Mouse (Mus musculus) lung, postnatal 0 days (tissue): ENCODE data around the gene Zkscan5. TPM values are rescaled to one million over a fixed set of nuclear protein-coding genes. Genes with fewer than 3 reads are reported as not detected.

Source experiments
- ATAC-seq: fragments of 200-750 bp; cut with Nextera tagmentation; 2 replicates; pipeline ENCODE4 v1.8.0; 2017; ENCODE audit warnings: moderate library complexity
- DNase-seq: peaks from one replicate; pipeline ENCODE4 v3.0.0-alpha.2; 2016; ENCODE audit warnings: low spot score
- H3K27ac ChIP-seq: fragments of 300-500 bp; sonication (generic); 2 replicates; pipeline ENCODE4 v1.5.1; 2014; ENCODE audit warnings: antibody characterized with exemption, mild to moderate bottlenecking, low read length, mixed read lengths
- H3K27me3 ChIP-seq: fragments of 300-500 bp; sonication (generic); replicated peaks from 2 replicates; pipeline ENCODE4 v1.6.1; 2014; ENCODE audit warnings: low read length, mixed read lengths; ENCODE audit not compliant: insufficient read depth
- H3K36me3 ChIP-seq: fragments of 300-500 bp; sonication (generic); 2 replicates; pipeline ENCODE4 v1.6.1; 2014; ENCODE audit warnings: low read length, mixed read lengths; ENCODE audit not compliant: insufficient read depth
- H3K4me1 ChIP-seq: fragments of 300-500 bp; sonication (generic); 2 replicates; pipeline ENCODE4 v1.6.1; 2014; ENCODE audit warnings: antibody characterized with exemption, low read depth, low read length, mixed read lengths; ENCODE audit not compliant: insufficient read depth
- H3K4me2 ChIP-seq: fragments of 300-500 bp; sonication (generic); replicated peaks from 2 replicates; pipeline ENCODE4 v1.6.1; 2014; ENCODE audit warnings: low read depth, mild to moderate bottlenecking, low read length, moderate library complexity, mixed read lengths
- H3K4me3 ChIP-seq: fragments of 300-500 bp; sonication (generic); 2 replicates; pipeline ENCODE4 v1.5.1; 2014; ENCODE audit warnings: low read depth, low read length
- H3K9ac ChIP-seq: fragments of 300-500 bp; sonication (generic); replicated peaks from 2 replicates; pipeline ENCODE4 v1.6.1; 2014; ENCODE audit warnings: low read depth, mild to moderate bottlenecking
- H3K9me3 ChIP-seq: fragments of 300-500 bp; sonication (generic); 2 replicates; pipeline ENCODE4 v1.6.1; 2016; ENCODE audit warnings: low read length, mixed read lengths
- CTCF ChIP-seq: IDR thresholded peaks from 2 replicates; pipeline ENCODE4 v1.5.1; 2016; ENCODE audit warnings: antibody characterized with exemption, mild to moderate bottlenecking
- EP300 ChIP-seq: IDR thresholded peaks from 2 replicates; pipeline ENCODE4 v1.6.1; 2016; ENCODE audit warnings: antibody characterized with exemption, mild to moderate bottlenecking, control low read depth
- WGBS: fragments of 180-500 bp; shearing (Covaris S2); extraction: QIAGEN DNeasy Blood & Tissue Kit; methylation state at CpG from one replicate; pipeline ENCODE4 v1.1.7; 2014; 5-methylcytosine and 5-hydroxymethylcytosine counted together
- polyA plus RNA-seq: library from polyadenylated mRNA; unstranded; fragments of >200 nt; fragmentation: Nextera tagmentation; extraction: Ambion mirVana; gene quantifications from 2 replicates; pipeline ENCODE4 v1.2.1, GENCODE M21; 2015

Gene Zkscan5
- polyA plus RNA-seq, 1 experiment from 2014 or later, result 7.5 TPM

- peak; percentile 78 for DNase-seq
- no peaks in the 10 kb centered on the region for H3K9me3 ChIP-seq
Observed at GRCm38 (mm10) chr5:145231893-145232411, 27.6 kb downstream of the Zkscan5 start.

GRCm38 (mm10) chr5:145234636-145235035, 30.3 kb downstream of the Zkscan5 start:
- Histone ChIP-seq H3K36me3 (peaks cover 26% of the 10 kb centered on the region; the same call in 1 of the 2 replicates), H3K4me2 (no peak overlapping the region), H3K27me3 (no peaks in the 10 kb centered on the region), H3K9ac (no peak overlapping the region), H3K27ac (no peak overlapping the region), H3K4me1 (no peaks in the 10 kb centered on the region), H3K9me3 (no peaks in the 10 kb centered on the region), H3K4me3 (no peak overlapping the region)
- TF ChIP-seq EP300 (no peak), CTCF (peak; percentile 76)
- DNase-seq (peak; percentile 61), ATAC-seq (no peak)

More at GRCm38 (mm10) chr5:145231893-145232411, 27.6 kb downstream of the Zkscan5 start:
- no peaks in the 10 kb centered on the region for H3K4me1 ChIP-seq
- H3K27me3 ChIP-seq, result no peaks in the 10 kb centered on the region
- peak overlapping the region; percentile 98 for H3K9ac ChIP-seq
- H3K36me3 ChIP-seq, result peaks cover 12% of the 10 kb centered on the region; the same call in 1 of the 2 replicates
- 0% methylated on average over 25 of the region's 49 CpGs for WGBS
- H3K4me2 ChIP-seq, result peak overlapping the region; percentile 69
- TF ChIP-seq EP300 (no peak), CTCF (no peak)
- peak overlapping the region; percentile 95 for H3K4me3 ChIP-seq
- H3K27ac ChIP-seq, result peak overlapping the region; percentile 98
- peak; percentile 55 for ATAC-seq

- no peak overlapping the region for H3K27ac ChIP-seq
- H3K36me3 ChIP-seq, result peaks cover 16% of the 10 kb centered on the region; the same call in 1 of the 2 replicates
- H3K9ac ChIP-seq, result no peak overlapping the region
- WGBS, result 98% methylated on average over 3 of the region's 3 CpGs
- ATAC-seq, result no peak
- TF ChIP-seq CTCF (no peak), EP300 (no peak)
- H3K9me3 ChIP-seq, result no peaks in the 10 kb centered on the region
- H3K4me2 ChIP-seq, result no peak overlapping the region
- H3K27me3 ChIP-seq, result no peaks in the 10 kb centered on the region
- DNase-seq, result no peak
- no peaks in the 10 kb centered on the region for H3K4me1 ChIP-seq
- H3K4me3 ChIP-seq, result no peak overlapping the region
Observed at GRCm38 (mm10) chr5:145249520-145249919, 45.2 kb downstream of the Zkscan5 start.

Other genes with a start within 250 kb of the Zkscan5 start
- 12.5 and 13.2 TPM in 2 replicates for gene Smurf1, start 238.7 kb upstream of the Zkscan5 start, polyA plus RNA-seq
- gene Gm4871, start 171.8 kb upstream of the Zkscan5 start, polyA plus RNA-seq, result not detected in 2 replicates
- 0.56 and 0.73 TPM in 2 replicates for gene 1700018F24Rik, start 161.6 kb upstream of the Zkscan5 start, polyA plus RNA-seq
- 127 and 129 TPM in 2 replicates for gene Arpc1a, start 120.7 kb upstream of the Zkscan5 start, polyA plus RNA-seq
- gene Kpna7, start 120.5 kb upstream of the Zkscan5 start, polyA plus RNA-seq, result not detected in 2 replicates
- gene Arpc1b, start 90.3 kb upstream of the Zkscan5 start, polyA plus RNA-seq, result 451 and 467 TPM in 2 replicates
- 47.9 and 51.1 TPM in 2 replicates for gene Pdap1, start 64.3 kb upstream of the Zkscan5 start, polyA plus RNA-seq
- 152 TPM in 2 replicates for gene Bud31, start 64.2 kb upstream of the Zkscan5 start, polyA plus RNA-seq
- gene Ptcd1, start 37.5 kb upstream of the Zkscan5 start, polyA plus RNA-seq, result 12.0 and 13.0 TPM in 2 replicates
- 22.9 and 25.9 TPM in 2 replicates for gene Cpsf4, start 37.3 kb upstream of the Zkscan5 start, polyA plus RNA-seq
- 374 and 396 TPM in 2 replicates for gene Atp5j2, start 12.5 kb upstream of the Zkscan5 start, polyA plus RNA-seq
- 13.0 and 13.9 TPM in 2 replicates for gene Zkscan14, start 2.7 kb upstream of the Zkscan5 start, polyA plus RNA-seq
- 27.6 and 32.1 TPM in 2 replicates for gene Zfp655, start 27.2 kb downstream of the Zkscan5 start, polyA plus RNA-seq
- 0.51 and 0.54 TPM in 2 replicates for gene Zscan25, start 75.9 kb downstream of the Zkscan5 start, polyA plus RNA-seq
- not detected in 2 replicates for gene Cyp3a57, start 140.7 kb downstream of the Zkscan5 start, polyA plus RNA-seq